Mouse (Mus musculus) embryonic fibroblast, embryonic 13.5 days (primary cell): ENCODE results near the gene D10Wsu102e. TPM values are rescaled to one million over a fixed set of nuclear protein-coding genes. Genes with fewer than 3 reads are reported as not detected.
"Not testable (repeated sequence)": the region's sequence is repeated elsewhere in the genome, so short reads cannot be mapped to it uniquely, and the experiment has no call there.

Experiments used
- H3K27ac ChIP-seq: 2 replicates; pipeline ENCODE4 v1.5.1; 2012; ENCODE audit warnings: low read length, control low read depth, inconsistent platforms; ENCODE audit not compliant: insufficient read depth
- H3K4me1 ChIP-seq: 2 replicates; pipeline ENCODE4 v1.6.1; 2011; ENCODE audit warnings: low read length; ENCODE audit not compliant: control insufficient read depth, insufficient read depth
- H3K4me3 ChIP-seq: 2 replicates; pipeline ENCODE4 v1.5.1; 2011; ENCODE audit warnings: mild to moderate bottlenecking, control low read depth, low read length; ENCODE audit not compliant: insufficient read depth
- CTCF ChIP-seq: IDR thresholded peaks from 2 replicates; pipeline ENCODE4 v1.5.1; 2011; ENCODE audit warnings: mild to moderate bottlenecking, control low read depth, low read length, moderate library complexity, borderline replicate concordance; ENCODE audit not compliant: insufficient read depth
- POLR2A ChIP-seq: IDR thresholded peaks from 2 replicates; pipeline ENCODE4 v1.6.1; 2011; ENCODE audit warnings: low read depth, mild to moderate bottlenecking, control low read depth, low read length, moderate library complexity
- polyA plus RNA-seq: library from polyadenylated mRNA; stranded (reverse); fragments of >200 nt; gene quantifications from 2 replicates; pipeline ENCODE4 v1.2.4, GENCODE M21; 2011; ENCODE audit warnings: low read depth; ENCODE audit not compliant: missing spikeins, insufficient read length

Gene D10Wsu102e
- polyA plus RNA-seq, 1 experiment: 1.1 TPM

DNA sequence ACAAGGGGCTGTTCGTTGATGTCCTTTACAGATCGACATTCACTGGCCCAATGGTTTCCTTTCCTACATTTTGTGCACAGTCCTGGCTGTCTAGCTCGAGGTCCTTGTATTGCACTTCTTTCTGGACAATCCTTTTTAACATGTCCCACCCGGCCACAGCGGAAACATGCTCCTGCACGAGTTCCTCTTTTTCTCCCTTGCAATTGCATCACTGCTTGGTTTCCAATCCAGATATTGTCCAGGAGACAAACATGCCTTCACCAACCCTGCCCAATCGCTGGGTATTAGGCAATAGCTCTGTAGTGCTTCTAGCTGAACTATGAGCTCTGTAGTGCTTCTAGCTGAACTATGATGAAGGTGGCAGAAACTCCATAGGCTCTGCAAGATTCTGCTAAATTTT, 88.6 kb downstream of the D10Wsu102e start:
- Histone ChIP-seq H3K4me1 (no peaks in the 10 kb centered on the region), H3K27ac (no peak overlapping the region), H3K4me3 (no peak overlapping the region)
- TF ChIP-seq CTCF (no peak), POLR2A (no peak)

DNA sequence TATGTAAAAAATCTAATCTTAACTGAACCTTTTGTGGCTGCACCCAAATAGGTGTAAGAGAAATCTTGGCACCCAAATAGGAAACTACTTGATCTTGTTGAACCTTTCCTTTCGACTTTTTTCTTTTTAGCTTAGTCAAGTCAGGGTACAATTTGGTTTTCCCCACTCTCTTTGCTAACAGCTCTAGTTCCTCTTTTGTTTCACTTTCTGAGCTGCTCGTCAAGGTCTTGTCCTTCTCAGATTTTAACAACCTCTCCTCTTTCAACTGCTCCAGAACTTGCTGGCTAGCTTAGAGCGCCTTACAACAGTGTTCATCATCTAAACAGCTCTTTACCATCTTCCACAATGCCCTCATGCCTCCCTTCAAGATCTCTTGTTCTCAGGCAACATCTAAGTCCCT, 97.5 kb downstream of the D10Wsu102e start:
- H3K4me3 ChIP-seq: no peak overlapping the region
- no peaks in the 10 kb centered on the region for H3K4me1 ChIP-seq
- TF ChIP-seq POLR2A (no peak), CTCF (no peak)
- no peak overlapping the region for H3K27ac ChIP-seq

DNA sequence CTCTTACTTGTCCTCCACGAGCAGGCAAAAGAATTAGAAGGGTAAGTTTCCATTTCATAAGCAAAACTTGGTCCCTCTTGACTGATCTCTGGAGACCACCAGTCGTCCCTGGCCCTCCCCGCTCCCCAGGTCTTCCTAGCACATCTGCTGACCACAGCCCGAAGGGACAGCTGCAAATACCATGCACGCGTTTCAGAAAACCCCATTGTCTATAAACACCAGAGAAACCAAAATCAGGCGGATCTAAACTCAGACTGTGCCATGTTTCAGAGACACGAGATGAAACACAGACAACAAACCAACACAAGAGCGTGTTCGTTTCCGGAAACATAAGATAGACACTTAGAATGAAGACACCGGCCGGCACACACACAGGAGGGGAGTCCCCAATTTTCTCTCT, 115.2 kb downstream of the D10Wsu102e start:
- TF ChIP-seq POLR2A (no peak), CTCF (no peak)
- H3K4me1 ChIP-seq: no peaks in the 10 kb centered on the region
- H3K27ac ChIP-seq: no peak overlapping the region

DNA sequence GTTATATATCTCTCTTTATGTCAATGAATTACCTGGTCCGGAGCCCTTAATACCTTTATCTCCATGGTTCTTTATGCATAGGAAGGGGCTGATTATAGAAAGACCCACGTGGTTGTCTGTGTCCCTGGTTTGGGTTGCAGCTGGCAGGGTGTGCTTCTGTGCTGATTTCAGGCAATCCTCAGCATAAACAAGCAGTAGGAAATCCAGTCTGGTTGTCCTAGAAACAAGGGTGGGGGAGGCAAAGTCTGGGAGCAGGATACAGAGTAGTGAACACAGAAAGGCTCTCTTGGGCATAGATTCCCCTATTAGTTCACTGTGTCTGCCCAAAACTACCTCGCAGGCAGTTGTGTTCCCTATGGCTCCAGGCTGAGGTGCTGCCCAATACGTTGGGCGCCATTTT, 117.3 kb downstream of the D10Wsu102e start:
- no peak overlapping the region for H3K4me3 ChIP-seq
- no peaks in the 10 kb centered on the region for H3K4me1 ChIP-seq
- no peak for TF ChIP-seq POLR2A
- no peak for TF ChIP-seq CTCF
- no peak overlapping the region for H3K27ac ChIP-seq

More for the DNA sequence above, 115.2 kb downstream of the D10Wsu102e start:
- H3K4me3 ChIP-seq: no peak overlapping the region

DNA sequence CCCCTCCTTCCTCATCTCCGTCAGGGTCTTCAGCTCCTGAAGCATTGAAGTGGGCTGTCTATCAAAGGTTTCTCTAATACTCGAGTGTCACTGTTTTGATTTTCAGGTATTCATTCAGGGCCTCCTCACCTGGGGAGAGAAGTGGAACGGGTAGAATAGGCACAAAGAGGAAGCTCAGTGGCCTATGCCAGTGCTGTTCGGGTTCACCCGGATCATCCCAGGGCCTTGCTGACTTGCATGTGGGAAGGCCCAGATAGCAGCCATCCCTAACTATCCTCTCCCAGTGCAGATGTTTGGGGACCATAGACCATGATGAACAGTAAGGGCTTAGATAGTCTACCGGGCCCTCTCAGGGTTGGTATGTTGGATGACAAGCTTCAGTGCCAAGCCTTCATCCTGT, 130.5 kb downstream of the D10Wsu102e start:
- no peaks in the 10 kb centered on the region for H3K4me1 ChIP-seq
- no peak overlapping the region for H3K4me3 ChIP-seq
- TF ChIP-seq CTCF (no peak), POLR2A (no peak)

DNA sequence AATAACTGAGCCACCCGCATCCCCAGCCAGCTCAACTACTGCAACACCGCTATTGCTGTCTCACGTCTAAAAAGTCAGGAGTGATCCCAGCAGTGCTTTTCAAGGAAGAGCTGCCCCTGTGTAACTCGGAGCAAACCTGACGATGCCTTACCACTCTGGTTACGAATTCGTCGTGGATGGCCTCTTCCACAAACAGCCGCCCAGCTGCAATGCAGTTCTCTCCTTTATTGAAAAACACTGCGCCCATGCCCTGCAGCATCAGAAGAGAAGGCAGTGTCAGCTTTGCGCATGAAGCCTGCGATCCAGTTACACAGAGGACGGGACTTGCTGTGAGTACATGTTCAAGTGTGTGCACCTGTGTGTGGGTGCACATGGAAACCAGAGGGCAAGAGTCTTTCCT, 137.3 kb downstream of the D10Wsu102e start:
- TF ChIP-seq CTCF (no peak), POLR2A (no peak)
- H3K4me3 ChIP-seq: no peak overlapping the region
- no peak overlapping the region for H3K27ac ChIP-seq
- no peaks in the 10 kb centered on the region for H3K4me1 ChIP-seq

More for the DNA sequence above, 130.5 kb downstream of the D10Wsu102e start:
- H3K27ac ChIP-seq: no peak overlapping the region

DNA sequence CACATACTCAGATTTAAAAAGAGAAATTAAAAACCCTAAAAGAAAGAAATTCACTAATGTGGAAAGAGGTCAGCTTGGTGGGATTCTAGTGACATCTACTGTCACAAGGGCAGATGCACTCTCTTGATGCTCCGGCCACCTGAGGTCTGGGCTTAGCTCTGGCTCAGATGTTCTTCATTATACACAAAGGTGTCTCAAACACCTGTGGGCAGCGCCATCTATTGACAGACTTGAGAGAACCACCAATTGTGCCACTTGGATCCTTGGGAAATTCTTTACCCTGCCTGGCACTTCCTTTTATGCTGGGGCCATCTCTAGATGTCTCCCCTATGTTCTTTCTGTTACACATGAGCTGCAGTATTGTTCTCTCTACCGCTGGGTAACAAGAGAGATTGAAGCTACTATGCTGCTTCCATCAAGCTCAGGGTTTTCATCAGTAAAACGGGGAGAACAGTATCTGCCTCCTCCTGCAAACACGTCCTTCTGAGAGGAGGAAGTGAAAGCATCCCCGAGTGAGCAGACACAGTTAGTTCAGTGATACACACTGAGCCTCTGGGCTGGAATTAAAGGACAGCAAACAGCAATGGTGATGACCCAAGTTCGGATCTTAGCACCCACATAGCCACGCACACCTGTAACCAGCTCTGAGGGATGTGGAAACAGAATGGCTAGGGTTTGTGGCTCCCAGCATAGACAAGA, 149.1 kb downstream of the D10Wsu102e start:
- H3K4me3 ChIP-seq: no peak overlapping the region
- TF ChIP-seq CTCF (no peak), POLR2A (no peak)
- no peak overlapping the region for H3K27ac ChIP-seq
- no peaks in the 10 kb centered on the region for H3K4me1 ChIP-seq

DNA sequence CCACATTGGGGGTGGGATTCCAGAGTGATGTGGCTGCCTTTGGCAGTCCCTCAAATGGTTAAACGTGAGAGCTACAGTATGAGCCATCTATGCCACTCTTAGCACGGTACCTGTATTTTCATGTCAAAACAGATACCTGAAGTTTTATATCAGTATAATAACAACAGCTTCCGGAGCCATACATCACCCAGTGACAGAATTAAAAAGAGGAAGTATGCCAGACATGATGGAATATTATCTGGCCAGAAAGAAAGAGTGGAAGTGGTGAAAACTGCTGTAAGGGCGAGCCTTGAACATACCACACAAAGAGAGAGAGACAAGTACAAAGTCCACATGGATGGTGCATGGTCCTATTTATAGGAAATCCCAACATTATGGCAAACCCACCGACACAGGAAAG, 151.3 kb downstream of the D10Wsu102e start:
- no peak for TF ChIP-seq CTCF
- TF ChIP-seq POLR2A: no peak
- H3K27ac ChIP-seq: no peak overlapping the region
- H3K4me1 ChIP-seq: no peaks in the 10 kb centered on the region
- H3K4me3 ChIP-seq: no peak overlapping the region

DNA sequence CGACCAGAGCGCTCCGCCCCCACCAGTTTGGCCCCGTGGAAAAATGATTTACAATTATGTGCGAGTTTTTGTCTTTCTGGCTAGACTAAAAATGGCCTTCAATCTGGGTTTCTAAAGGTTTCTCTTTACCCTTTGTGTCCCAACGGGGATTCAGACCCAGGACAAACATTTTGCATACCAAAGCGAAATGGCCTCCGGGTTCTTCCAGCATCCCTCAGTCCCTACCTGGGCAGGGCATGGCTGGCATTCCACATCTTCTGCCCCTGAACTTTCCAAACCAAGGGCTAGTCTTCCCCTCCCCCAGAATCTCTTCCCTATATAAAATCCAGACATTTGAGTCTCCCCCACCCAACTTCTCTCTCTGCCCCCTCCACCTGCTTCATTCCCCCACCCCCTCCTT, 153.7 kb downstream of the D10Wsu102e start:
- TF ChIP-seq CTCF: no peak
- no peak for TF ChIP-seq POLR2A
- no peak overlapping the region for H3K4me3 ChIP-seq
- no peak overlapping the region for H3K27ac ChIP-seq
- no peaks in the 10 kb centered on the region for H3K4me1 ChIP-seq

DNA sequence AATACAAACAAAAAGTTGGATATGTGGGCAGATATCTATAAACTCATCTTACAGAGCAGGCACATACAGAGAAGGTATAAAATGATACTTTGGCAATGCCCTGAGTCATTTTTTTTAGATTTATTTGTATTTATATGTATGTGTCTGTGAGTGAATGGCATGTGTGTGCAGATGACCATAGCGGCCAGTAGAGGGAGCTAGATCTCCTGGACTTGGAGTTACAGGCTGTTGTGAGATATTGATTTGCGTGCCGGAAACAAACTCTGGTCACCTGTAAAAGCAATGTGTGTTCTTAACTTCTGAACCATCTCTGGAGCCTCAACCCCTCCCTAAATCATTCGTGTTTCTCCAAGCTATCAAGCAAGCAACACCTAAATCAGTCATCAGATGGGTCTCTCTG, 161.0 kb downstream of the D10Wsu102e start:
- no peak for TF ChIP-seq POLR2A
- Histone ChIP-seq H3K4me1 (no peaks in the 10 kb centered on the region), H3K27ac (no peak overlapping the region), H3K4me3 (no peak overlapping the region)

DNA sequence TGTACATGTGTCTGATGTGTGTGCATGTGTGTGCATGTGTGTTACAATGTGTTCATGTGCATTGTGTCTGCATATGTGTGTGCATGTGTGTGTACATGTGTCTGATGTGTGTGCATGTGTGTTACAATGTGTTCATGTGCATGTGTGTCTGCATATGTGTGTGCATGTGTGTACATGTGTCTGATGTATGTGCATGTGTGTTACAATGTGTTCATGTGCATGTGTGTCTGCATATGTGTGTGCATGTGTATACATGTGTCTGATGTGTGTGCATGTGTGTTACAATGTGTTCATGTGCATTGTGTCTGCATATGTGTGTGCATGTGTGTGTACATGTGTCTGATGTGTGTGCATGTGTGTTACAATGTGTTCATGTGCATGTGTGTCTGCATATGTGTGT, 164.2 kb downstream of the D10Wsu102e start:
- H3K4me1 ChIP-seq, H3K27ac ChIP-seq, H3K4me3 ChIP-seq: not testable (repeated sequence)
